Mouse (Mus musculus) lung, embryonic 14.5 days (tissue): ENCODE measurements around the gene Arhgap27. TPM values are rescaled to one million over a fixed set of nuclear protein-coding genes. Genes with fewer than 3 reads are reported as not detected.

Experiments used
- ATAC-seq: fragments of 200-750 bp; cut with Nextera tagmentation; 2 replicates; pipeline ENCODE4 v1.8.0; 2017; ENCODE audit warnings: mild to moderate bottlenecking, moderate TSS enrichment, moderate library complexity; ENCODE audit not compliant: insufficient read depth
- DNase-seq: peaks from one replicate; pipeline ENCODE4 v3.0.0-alpha.2; 2015
- H3K27ac ChIP-seq: fragments of 300-500 bp; sonication (generic); 2 replicates; pipeline ENCODE4 v1.5.1; 2014; ENCODE audit warnings: low read depth, mild to moderate bottlenecking, moderate library complexity
- H3K27me3 ChIP-seq: fragments of 300-500 bp; sonication (generic); 2 replicates; pipeline ENCODE4 v1.6.1; 2014; ENCODE audit warnings: low read length, control low read depth; ENCODE audit not compliant: insufficient read depth
- H3K36me3 ChIP-seq: fragments of 300-500 bp; sonication (generic); 2 replicates; pipeline ENCODE4 v1.6.1; 2014; ENCODE audit warnings: control low read depth; ENCODE audit not compliant: insufficient read depth
- H3K4me1 ChIP-seq: fragments of 300-500 bp; sonication (generic); 2 replicates; pipeline ENCODE4 v1.6.1; 2014; ENCODE audit warnings: antibody characterized with exemption, control low read depth; ENCODE audit not compliant: insufficient read depth
- H3K4me2 ChIP-seq: fragments of 300-500 bp; sonication (generic); 2 replicates; pipeline ENCODE4 v1.6.1; 2014; ENCODE audit warnings: mild to moderate bottlenecking
- H3K4me3 ChIP-seq: fragments of 300-500 bp; sonication (generic); 2 replicates; pipeline ENCODE4 v1.5.1; 2014; ENCODE audit warnings: low read depth, low read length
- H3K9ac ChIP-seq: fragments of 300-500 bp; sonication (generic); 2 replicates; pipeline ENCODE4 v1.6.1; 2014
- H3K9me3 ChIP-seq: fragments of 300-500 bp; sonication (generic); 2 replicates; pipeline ENCODE4 v1.6.1; 2016; ENCODE audit warnings: low read depth, low read length, control low read depth
- CTCF ChIP-seq: IDR thresholded peaks from 2 replicates; pipeline ENCODE4 v1.5.1; 2016; ENCODE audit warnings: antibody characterized with exemption, low read depth
- WGBS: fragments of 180-500 bp; shearing (Covaris S2); extraction: QIAGEN DNeasy Blood & Tissue Kit; methylation state at CpG from one replicate; pipeline ENCODE4 v1.1.7; 2014; 5-methylcytosine and 5-hydroxymethylcytosine counted together
- polyA plus RNA-seq: library from polyadenylated mRNA; unstranded; fragments of >200 nt; fragmentation: Nextera tagmentation; extraction: Ambion mirVana; gene quantifications from 2 replicates; pipeline ENCODE4 v1.2.1, GENCODE M21; 2014

Gene Arhgap27
- polyA plus RNA-seq, 1 experiment from 2014 or later: 20.6 TPM

GRCm38 (mm10) chr11:103361396-103362053, 2.0 kb downstream of the Arhgap27 start:
- Histone ChIP-seq H3K4me3 (peak overlapping the region; percentile 49), H3K36me3 (peaks cover 2% of the 10 kb centered on the region; the same call in 1 of the 2 replicates), H3K4me1 (no peaks in the 10 kb centered on the region; the same call in 1 of the 2 replicates), H3K9me3 (no peaks in the 10 kb centered on the region), H3K4me2 (peak overlapping the region; percentile 82), H3K9ac (peak overlapping the region; percentile 6; the same call in 1 of the 2 replicates), H3K27ac (peak overlapping the region; percentile 75; the same call in 1 of the 2 replicates), H3K27me3 (peaks cover 54% of the 10 kb centered on the region)
- WGBS: 1% methylated on average over 25 of the region's 25 CpGs
- peak; percentile 33 for ATAC-seq
- DNase-seq: peak; percentile 85
- TF ChIP-seq CTCF: no peak

DNA sequence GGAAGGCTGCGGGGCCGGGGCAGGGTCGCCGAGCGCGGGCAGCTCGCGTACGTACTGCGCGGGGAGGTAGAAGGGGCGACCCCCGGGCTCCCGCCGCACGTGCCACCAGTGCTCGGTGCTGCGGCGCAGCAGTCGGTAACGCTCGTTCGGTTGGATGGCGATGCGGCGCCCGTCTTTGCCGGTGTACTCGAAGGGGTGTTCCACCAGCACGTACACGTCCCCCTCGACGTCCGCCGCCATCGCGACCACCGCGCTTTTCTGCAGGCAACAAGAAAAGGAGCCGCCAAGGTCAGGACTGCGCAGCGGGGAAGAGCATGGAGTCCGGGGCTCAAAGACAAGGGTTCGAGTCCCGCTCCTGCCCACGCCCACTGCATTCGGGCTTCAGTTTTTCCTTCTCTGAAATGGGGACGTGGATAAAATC, 2.8 kb downstream of the Arhgap27 start:
- H3K9ac ChIP-seq: peak overlapping the region; percentile 62
- ATAC-seq (no peak), DNase-seq (peak; percentile 32)
- peaks cover 54% of the 10 kb centered on the region for H3K27me3 ChIP-seq
- no peak for TF ChIP-seq CTCF
- no peaks in the 10 kb centered on the region for H3K36me3 ChIP-seq
- H3K9me3 ChIP-seq: no peaks in the 10 kb centered on the region
- WGBS: 4% methylated on average over 48 of the region's 48 CpGs
- H3K4me1 ChIP-seq: no peaks in the 10 kb centered on the region; the same call in 1 of the 2 replicates
- peak overlapping the region; percentile 49 for H3K4me3 ChIP-seq
- H3K27ac ChIP-seq: peak overlapping the region; percentile 54; the same call in 1 of the 2 replicates
- peak overlapping the region; percentile 82 for H3K4me2 ChIP-seq

- Histone ChIP-seq H3K9ac (peak overlapping the region; percentile 62), H3K9me3 (no peaks in the 10 kb centered on the region), H3K27ac (peak overlapping the region; percentile 54; the same call in 1 of the 2 replicates), H3K27me3 (peaks cover 54% of the 10 kb centered on the region), H3K36me3 (no peaks in the 10 kb centered on the region), H3K4me2 (peak overlapping the region; percentile 82), H3K4me3 (peak overlapping the region; percentile 49), H3K4me1 (no peaks in the 10 kb centered on the region; the same call in 1 of the 2 replicates)
- peak; percentile 51 for TF ChIP-seq CTCF
- ATAC-seq (peak; percentile 48), DNase-seq (peak; percentile 91)
- whole genome bisulfite sequencing: 1% methylated on average over 60 of the region's 60 CpGs
Observed at GRCm38 (mm10) chr11:103359841-103360641, 3.5 kb downstream of the Arhgap27 start.

- no peak overlapping the region for H3K9ac ChIP-seq
- H3K36me3 ChIP-seq: no peaks in the 10 kb centered on the region
- DNase-seq: peak; percentile 93
- no peaks in the 10 kb centered on the region; the same call in 1 of the 2 replicates for H3K4me1 ChIP-seq
- under 1% methylated on average over 22 of the region's 22 CpGs for WGBS
- ATAC-seq: peak; percentile 18; the same call in 1 of the 2 replicates
- H3K27ac ChIP-seq: no peak overlapping the region
- peak overlapping the region; percentile 82 for H3K4me2 ChIP-seq
- TF ChIP-seq CTCF: peak; percentile 94
- no peaks in the 10 kb centered on the region for H3K9me3 ChIP-seq
- H3K27me3 ChIP-seq: peaks cover 50% of the 10 kb centered on the region
- 0 out of 2 replicates have a peak overlapping the region, but pooled peaks have one; percentile 1 for H3K4me3 ChIP-seq
Observed at GRCm38 (mm10) chr11:103359122-103359521, 4.4 kb downstream of the Arhgap27 start.

DNA sequence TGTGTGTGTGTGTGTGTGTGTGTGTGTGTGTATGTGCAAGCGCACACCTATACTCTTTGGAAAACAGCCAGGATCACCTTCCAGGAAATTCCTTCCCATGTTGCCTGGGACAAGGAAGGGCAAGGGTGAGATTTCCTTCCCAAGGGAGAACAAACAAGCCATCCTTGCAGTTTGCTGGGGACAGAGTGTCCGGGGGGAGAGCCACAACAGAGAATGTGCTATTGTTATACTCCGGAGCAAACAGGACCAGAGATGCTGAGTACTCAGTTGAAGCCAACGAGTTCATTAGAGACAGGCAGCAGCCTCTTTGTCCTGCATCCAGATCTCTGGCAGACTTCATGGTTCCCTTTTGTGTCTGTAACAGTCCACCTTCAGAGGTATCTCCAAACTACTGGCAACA, 5.2 kb downstream of the Arhgap27 start:
- peaks cover 42% of the 10 kb centered on the region for H3K27me3 ChIP-seq

GRCm38 (mm10) chr11:103357710-103358109, 5.8 kb downstream of the Arhgap27 start:
- no peak overlapping the region for H3K4me2 ChIP-seq
- 92% methylated on average over 10 of the region's 10 CpGs for WGBS

More for the DNA sequence above, 5.2 kb downstream of the Arhgap27 start:
- Histone ChIP-seq H3K4me2 (no peak overlapping the region; the same call in 1 of the 2 replicates), H3K9me3 (no peaks in the 10 kb centered on the region), H3K27ac (no peak overlapping the region), H3K4me1 (no peaks in the 10 kb centered on the region; the same call in 1 of the 2 replicates), H3K4me3 (no peak overlapping the region), H3K36me3 (no peaks in the 10 kb centered on the region), H3K9ac (no peak overlapping the region)
- ATAC-seq: no peak
- no peak for TF ChIP-seq CTCF
- WGBS: 64% methylated on average over 4 of the region's 4 CpGs
- no peak for DNase-seq

More at GRCm38 (mm10) chr11:103357710-103358109, 5.8 kb downstream of the Arhgap27 start:
- H3K27ac ChIP-seq: no peak overlapping the region
- no peaks in the 10 kb centered on the region; the same call in 1 of the 2 replicates for H3K4me1 ChIP-seq
- H3K9me3 ChIP-seq: no peaks in the 10 kb centered on the region; the same call in 1 of the 2 replicates
- H3K36me3 ChIP-seq: no peaks in the 10 kb centered on the region
- peaks cover 36% of the 10 kb centered on the region for H3K27me3 ChIP-seq
- TF ChIP-seq CTCF: no peak
- H3K4me3 ChIP-seq: no peak overlapping the region
- no peak for DNase-seq
- H3K9ac ChIP-seq: no peak overlapping the region
- ATAC-seq: no peak
